Mouse (Mus musculus): ENCODE data around the gene Vmn2r53. TPM values are rescaled to one million over a fixed set of nuclear protein-coding genes. Genes with fewer than 3 reads are reported as not detected.

The Vmn2r53 gene
- not detected in 2 replicates for polyA plus RNA-seq (2012; rRNA removed)

GRCm38 (mm10) chr7:12608688-12609087 is at the start of gene Vmn2r53:
TSS of gene Vmn2r53 (minus strand) at chr7:12608788.

GRCm38 (mm10) chr7:12640219-12640618 is 31.6 kb upstream of the Vmn2r53 start, which contains the start of gene Vmn2r54:
TSS of gene Vmn2r54 (minus strand) at chr7:12640319.

Other genes starting within 250 kb of the Vmn2r53 start
- not detected in 2 replicates for gene Vmn1r84, start 239.5 kb downstream of the Vmn2r53 start, polyA plus RNA-seq (2012; rRNA removed)
- 0.76 and 1.3 TPM in 2 replicates for gene Zfp551, start 186.0 kb downstream of the Vmn2r53 start, polyA plus RNA-seq (2012; rRNA removed)
- 5.5 and 6.0 TPM in 2 replicates for gene Zfp606, start 130.5 kb downstream of the Vmn2r53 start, polyA plus RNA-seq (2012; rRNA removed)
- not detected in 2 replicates for gene 2900092C05Rik, start 96.3 kb downstream of the Vmn2r53 start, polyA plus RNA-seq (2012; rRNA removed)
- not detected in 2 replicates for gene Vmn2r54, start 31.5 kb upstream of the Vmn2r53 start, polyA plus RNA-seq (2012; rRNA removed)
- gene Vmn2r55, start 76.2 kb upstream of the Vmn2r53 start, polyA plus RNA-seq (2012; rRNA removed) = not detected in 2 replicates
- gene Vmn2r56, start 126.2 kb upstream of the Vmn2r53 start, polyA plus RNA-seq (2012; rRNA removed) = not detected in 2 replicates
- 3.9 and 4.8 TPM in 2 replicates for gene Zscan18, start 194.8 kb upstream of the Vmn2r53 start, polyA plus RNA-seq (2012; rRNA removed)
- 0.62 and 1.2 TPM in 2 replicates for gene Zfp329, start 210.1 kb upstream of the Vmn2r53 start, polyA plus RNA-seq (2012; rRNA removed)
- gene Zfp110, start 226.0 kb upstream of the Vmn2r53 start, polyA plus RNA-seq (2012; rRNA removed) = 4.6 and 11.1 TPM in 2 replicates

All from ovary, adult 2 months (tissue).